Mouse (Mus musculus) Muller cell, postnatal 12 days (primary cell): ENCODE measurements at regions not wholly inside any gene's neighbourhood (a gene's known extent, or its start where the extent isn't known, plus 50 kb on each side); places are given as distances from the start of the nearest gene placed in this dataset.
A peak's percentile ranks its signal among the peaks of the same experiment; 100 is the strongest.

Experiments used
- DNase-seq: peaks from one replicate; pipeline ENCODE4 v3.0.0-alpha.2; 2015; ENCODE audit errors: inconsistent ontology term

GRCm38 (mm10) chr12:73491370-73491769 lies 54.8 kb downstream of the Tmem30b start:
- DNase-seq = no peak

- no peak for DNase-seq
Measured at GRCm38 (mm10) chr12:73482858-73483257, 63.3 kb downstream of the Tmem30b start.

- no peak for DNase-seq
Measured at GRCm38 (mm10) chr12:73482275-73482674, 63.9 kb downstream of the Tmem30b start.

- DNase-seq = no peak
Measured at GRCm38 (mm10) chr12:73481705-73482104, 64.5 kb downstream of the Tmem30b start.

GRCm38 (mm10) chr12:73481165-73481564 lies 65.0 kb downstream of the Tmem30b start:
- DNase-seq = no peak

GRCm38 (mm10) chr12:73480610-73480971 lies 65.6 kb downstream of the Tmem30b start:
- no peak for DNase-seq

GRCm38 (mm10) chr12:73479932-73480609 lies 66.1 kb downstream of the Tmem30b start:
- no peak for DNase-seq

GRCm38 (mm10) chr12:73478641-73479040 lies 67.6 kb downstream of the Tmem30b start:
- no peak for DNase-seq

GRCm38 (mm10) chr12:73476421-73476858 lies 69.8 kb downstream of the Tmem30b start:
- no peak for DNase-seq

GRCm38 (mm10) chr12:73475774-73476173 lies 70.4 kb downstream of the Tmem30b start:
- no peak for DNase-seq

GRCm38 (mm10) chr12:73475020-73475419 lies 71.2 kb downstream of the Tmem30b start:
- no peak for DNase-seq

GRCm38 (mm10) chr12:73473111-73473510 lies 73.1 kb downstream of the Tmem30b start:
- peak; percentile 58 for DNase-seq

GRCm38 (mm10) chr12:73471966-73472365 lies 74.2 kb downstream of the Tmem30b start:
- no peak for DNase-seq

- no peak for DNase-seq
Measured at GRCm38 (mm10) chr12:73466484-73466883, 79.7 kb downstream of the Tmem30b start.

GRCm38 (mm10) chr12:73465975-73466374 lies 80.2 kb downstream of the Tmem30b start:
- DNase-seq = peak; percentile 42

- DNase-seq = no peak
Measured at GRCm38 (mm10) chr12:73464311-73464710, 81.9 kb downstream of the Tmem30b start.

- peak; percentile 95 for DNase-seq
Measured at GRCm38 (mm10) chr12:73462091-73462490, 84.1 kb downstream of the Tmem30b start.

GRCm38 (mm10) chr12:73460291-73460761 lies 85.9 kb downstream of the Tmem30b start:
- DNase-seq = no peak

- DNase-seq = no peak
Measured at GRCm38 (mm10) chr12:73451257-73451656, 94.9 kb downstream of the Tmem30b start.

- no peak for DNase-seq
Measured at GRCm38 (mm10) chr12:73450541-73450940, 95.7 kb downstream of the Tmem30b start.

GRCm38 (mm10) chr12:73449911-73450520 lies 96.2 kb downstream of the Tmem30b start:
- no peak for DNase-seq

GRCm38 (mm10) chr12:73449069-73449468 lies 97.1 kb downstream of the Tmem30b start:
- DNase-seq = peak; percentile 94

GRCm38 (mm10) chr12:73448388-73448965 lies 97.7 kb downstream of the Tmem30b start:
- DNase-seq = no peak
